21 mouse cellular contexts compared by ENCODE assay signal in genomic region chr7:114818351-114818750, GRCm38 (mm10).
"Had no signal": no experiment of that assay in that cellular context is flagged by ENCODE, and none has a peak within 500 bp of the region (broad histone marks: within the 10 kb centered on the region; RNA-seq: fewer than 3 reads in every experiment).

No protein-coding gene starts in this region.

- H3K27me3 ChIP-seq: hindbrain, embryonic 15.5 days; liver, embryonic 12.5 days had no signal

- H3K36me3 ChIP-seq: heart, embryonic 13.5 days; heart, embryonic 15.5 days; hindbrain, embryonic 13.5 days; hindbrain, embryonic 15.5 days; kidney, embryonic 15.5 days; limb, embryonic 13.5 days; limb, embryonic 15.5 days; liver, embryonic 12.5 days had no signal

- H3K9ac ChIP-seq: heart, embryonic 13.5 days; heart, embryonic 15.5 days; hindbrain, embryonic 13.5 days; hindbrain, embryonic 15.5 days; kidney, embryonic 15.5 days; limb, embryonic 13.5 days; limb, embryonic 15.5 days; liver, embryonic 12.5 days; liver, embryonic 14.5 days had no signal

- H3K4me1 ChIP-seq: heart, embryonic 13.5 days; heart, embryonic 15.5 days; hindbrain, embryonic 13.5 days; hindbrain, embryonic 15.5 days; kidney, embryonic 15.5 days; liver, embryonic 12.5 days had no signal

- H3K27ac ChIP-seq: heart, embryonic 13.5 days; heart, embryonic 15.5 days; hindbrain, embryonic 13.5 days; hindbrain, embryonic 15.5 days; hindbrain, postnatal 0 days; kidney, embryonic 15.5 days; kidney, postnatal 0 days; limb, embryonic 13.5 days; limb, embryonic 15.5 days; liver, embryonic 12.5 days; liver, embryonic 14.5 days had no signal

- H3K9me3 ChIP-seq: heart, embryonic 13.5 days; heart, embryonic 15.5 days; hindbrain, embryonic 13.5 days; hindbrain, embryonic 15.5 days; kidney, embryonic 15.5 days; limb, embryonic 13.5 days; limb, embryonic 15.5 days; liver, embryonic 12.5 days had no signal

- H3K4me3 ChIP-seq: heart, embryonic 13.5 days; heart, embryonic 15.5 days; hindbrain, embryonic 13.5 days; hindbrain, embryonic 15.5 days; kidney, embryonic 15.5 days; limb, embryonic 13.5 days; limb, embryonic 15.5 days; liver, embryonic 12.5 days had no signal

- H3K4me2 ChIP-seq: heart, embryonic 13.5 days; heart, embryonic 15.5 days; hindbrain, embryonic 13.5 days; hindbrain, embryonic 15.5 days; kidney, embryonic 15.5 days; limb, embryonic 13.5 days; limb, embryonic 15.5 days; liver, embryonic 12.5 days had no signal

- DNase-seq: gastrocnemius, postnatal 14 days; gastrocnemius, postnatal 36 days; heart, adult 18-20 months; heart, postnatal 14 days; heart, postnatal 36 days; kidney, adult 11 months; kidney, postnatal 14 days; layer of hippocampus, adult 9-11 months; layer of hippocampus, postnatal 36 days; left cerebral cortex, postnatal 4 days had no signal
